In genomic region chr13:97337954-97338353, GRCm38 (mm10) we compare ENCODE assay signal across 12 mouse cellular contexts.
DNase-seq lines count a peak whose midpoint lies in the region; ATAC-seq lines count a peak whose summit lies in the region.
"Had no signal": no experiment of that assay in that cellular context is flagged by ENCODE, and none has a peak within 500 bp of the region (broad histone marks: within the 10 kb centered on the region; RNA-seq: fewer than 3 reads in every experiment).

No protein-coding gene starts in this region.

- ATAC-seq in kidney, embryonic 14.5 days (ENCODE audit: low FRiP score, low TSS enrichment), result peak; percentile 66; the same call in 1 of the 2 replicates
- ATAC-seq in forebrain, embryonic 11.5 days (replicated peaks; ENCODE audit: low FRiP score), result 0 out of 2 replicates have a peak, but pooled peaks have one; percentile 36
- peak; percentile 63; the same call in 1 of the 2 replicates for ATAC-seq in neural tube, embryonic 12.5 days (ENCODE audit: low FRiP score, low read depth)
- ATAC-seq: midbrain, embryonic 16.5 days had no signal

- no peaks in the 10 kb centered on the region for H3K27me3 ChIP-seq in kidney, embryonic 14.5 days (ENCODE audit: control insufficient read depth, insufficient read depth, low read length)
- H3K27me3 ChIP-seq in forebrain, embryonic 11.5 days (ENCODE audit: control insufficient read depth, insufficient read depth, low read length), result no peaks in the 10 kb centered on the region
- no peaks in the 10 kb centered on the region for H3K27me3 ChIP-seq in neural tube, embryonic 12.5 days (replicated peaks)

- no peak overlapping the region for H3K4me2 ChIP-seq in kidney, embryonic 14.5 days (replicated peaks; ENCODE audit: low read depth, low read length)
- no peak overlapping the region for H3K4me2 ChIP-seq in forebrain, embryonic 11.5 days (ENCODE audit: low read depth, low read length, severe bottlenecking)
- H3K4me2 ChIP-seq in neural tube, embryonic 12.5 days (replicated peaks), result no peak overlapping the region
- H3K4me2 ChIP-seq: embryonic facial prominence, embryonic 15.5 days had no signal

- no peak overlapping the region for H3K27ac ChIP-seq in kidney, embryonic 14.5 days (ENCODE audit: low read depth, low read length)
- H3K27ac ChIP-seq in forebrain, embryonic 11.5 days (ENCODE audit: low read depth, low read length), result no peak overlapping the region
- H3K27ac ChIP-seq in neural tube, embryonic 12.5 days, result no peak overlapping the region
- H3K27ac ChIP-seq: gastrocnemius, adult 2 months had no signal

- no peak for DNase-seq in kidney, adult 18-20 months
- DNase-seq in adipocyte (ENCODE audit: low spot score), result peak; percentile 40
- DNase-seq in forebrain, embryonic 11.5 days (ENCODE audit: low spot score), result no peak
- DNase-seq in gastrocnemius, postnatal 36 days, result no peak
- DNase-seq in liver, result no peak
- no peak for DNase-seq in urinary bladder, postnatal 14 days (ENCODE audit: low spot score)
- DNase-seq: adrenal gland, postnatal 10 days had no signal

- no peaks in the 10 kb centered on the region for H3K9me3 ChIP-seq in kidney, embryonic 14.5 days (ENCODE audit: control insufficient read depth, low read length)
- H3K9me3 ChIP-seq in forebrain, embryonic 11.5 days (ENCODE audit: control insufficient read depth, low read length), result no peaks in the 10 kb centered on the region
- H3K9me3 ChIP-seq in neural tube, embryonic 12.5 days, result no peaks in the 10 kb centered on the region
- H3K9me3 ChIP-seq: embryonic facial prominence, embryonic 15.5 days had no signal

- intact Hi-C loops in gastrocnemius, postnatal 36 days (cut with DNase I), result no loop called here

- peaks cover 12% of the 10 kb centered on the region; the same call in 1 of the 2 replicates for H3K4me1 ChIP-seq in kidney, embryonic 14.5 days (ENCODE audit: control insufficient read depth, insufficient read depth, low read length)
- H3K4me1 ChIP-seq in forebrain, embryonic 11.5 days (replicated peaks; ENCODE audit: control insufficient read depth, insufficient read depth, low read length), result peaks cover 9% of the 10 kb centered on the region
- peaks cover 10% of the 10 kb centered on the region for H3K4me1 ChIP-seq in neural tube, embryonic 12.5 days

- 8% methylated on average over 3 of the region's 3 CpGs for WGBS in kidney, embryonic 14.5 days
- 11% methylated on average over 3 of the region's 3 CpGs for WGBS in forebrain, embryonic 11.5 days
- WGBS in neural tube, embryonic 12.5 days, result 15% methylated on average over 3 of the region's 3 CpGs

- no peak overlapping the region for H3K4me3 ChIP-seq in kidney, embryonic 14.5 days (ENCODE audit: low read length)
- H3K4me3 ChIP-seq in forebrain, embryonic 11.5 days (ENCODE audit: low read depth, low read length), result no peak overlapping the region
- H3K4me3 ChIP-seq in neural tube, embryonic 12.5 days, result no peak overlapping the region
- H3K4me3 ChIP-seq: embryonic facial prominence, embryonic 15.5 days; gastrocnemius, adult 2 months had no signal

- no peak overlapping the region for H3K9ac ChIP-seq in kidney, embryonic 14.5 days (ENCODE audit: low read depth, low read length)
- H3K9ac ChIP-seq in forebrain, embryonic 11.5 days (ENCODE audit: low read length), result peak overlapping the region; percentile 12; the same call in 1 of the 2 replicates
- H3K9ac ChIP-seq in neural tube, embryonic 12.5 days, result no peak overlapping the region
- H3K9ac ChIP-seq: embryonic facial prominence, embryonic 15.5 days had no signal

- no peaks in the 10 kb centered on the region for H3K36me3 ChIP-seq in kidney, embryonic 14.5 days (ENCODE audit: control insufficient read depth, insufficient read depth, low read length)
- H3K36me3 ChIP-seq in forebrain, embryonic 11.5 days (ENCODE audit: control insufficient read depth, insufficient read depth, low read length), result no peaks in the 10 kb centered on the region
- H3K36me3 ChIP-seq in neural tube, embryonic 12.5 days, result no peaks in the 10 kb centered on the region
- H3K36me3 ChIP-seq: embryonic facial prominence, embryonic 15.5 days had no signal
